Mouse (Mus musculus): ENCODE results near the gene Adamts9.

The Adamts9 gene

GRCm38 (mm10) chr6:92928261-92928660, 15.0 kb downstream of the Adamts9 start:
- whole genome bisulfite sequencing = 95% methylated on average over 5 of the region's 5 CpGs

- 58% methylated on average over 8 of the region's 8 CpGs for WGBS
Observed at GRCm38 (mm10) chr6:92924536-92924935, 18.8 kb downstream of the Adamts9 start.

- WGBS = 35% methylated on average over 4 of the region's 4 CpGs
Observed at GRCm38 (mm10) chr6:92921843-92922242, 21.4 kb downstream of the Adamts9 start.

- 75% methylated on average over 10 of the region's 10 CpGs for WGBS
Observed at GRCm38 (mm10) chr6:92920938-92921689, 22.2 kb downstream of the Adamts9 start.

- 88% methylated on average over 3 of the region's 3 CpGs for WGBS
Observed at GRCm38 (mm10) chr6:92910611-92911010, 32.7 kb downstream of the Adamts9 start.

GRCm38 (mm10) chr6:92909361-92909760, 33.9 kb downstream of the Adamts9 start:
- WGBS = 55% methylated on average over 8 of the region's 8 CpGs

GRCm38 (mm10) chr6:92905922-92906321, 37.4 kb downstream of the Adamts9 start:
- 60% methylated on average over 5 of the region's 5 CpGs for whole genome bisulfite sequencing

- WGBS = 56% methylated on average over 2 of the region's 2 CpGs
Observed at GRCm38 (mm10) chr6:92904491-92904890, 38.8 kb downstream of the Adamts9 start.

GRCm38 (mm10) chr6:92904037-92904436, 39.3 kb downstream of the Adamts9 start:
- WGBS = 63% methylated on average over 1 of the region's 1 CpGs

- 93% methylated on average over 1 of the region's 1 CpGs for WGBS
Observed at GRCm38 (mm10) chr6:92891535-92891934, 51.8 kb downstream of the Adamts9 start.

- WGBS = 63% methylated on average over 9 of the region's 9 CpGs
Observed at GRCm38 (mm10) chr6:92883131-92883900, 60.0 kb downstream of the Adamts9 start.

GRCm38 (mm10) chr6:92882446-92882845, 60.8 kb downstream of the Adamts9 start:
- WGBS = 92% methylated on average over 5 of the region's 5 CpGs

GRCm38 (mm10) chr6:92879700-92880265, 63.5 kb downstream of the Adamts9 start:
- 91% methylated on average over 14 of the region's 14 CpGs for WGBS

- WGBS = 93% methylated on average over 5 of the region's 5 CpGs
Observed at GRCm38 (mm10) chr6:92878771-92879170, 64.5 kb downstream of the Adamts9 start.

- 86% methylated on average over 4 of the region's 4 CpGs for WGBS
Observed at GRCm38 (mm10) chr6:92877236-92877635, 66.1 kb downstream of the Adamts9 start.

- WGBS = 78% methylated on average over 5 of the region's 5 CpGs
Observed at GRCm38 (mm10) chr6:92876121-92876520, 67.2 kb downstream of the Adamts9 start.

- 86% methylated on average over 2 of the region's 2 CpGs for WGBS
Observed at GRCm38 (mm10) chr6:92875340-92875739, 68.0 kb downstream of the Adamts9 start.

GRCm38 (mm10) chr6:92874854-92875253, 68.4 kb downstream of the Adamts9 start:
- 56% methylated on average over 5 of the region's 5 CpGs for WGBS

- WGBS = 83% methylated on average over 10 of the region's 10 CpGs
Observed at GRCm38 (mm10) chr6:92872766-92873165, 70.5 kb downstream of the Adamts9 start.

GRCm38 (mm10) chr6:92871813-92872212, 71.5 kb downstream of the Adamts9 start:
- 70% methylated on average over 4 of the region's 4 CpGs for WGBS

- 84% methylated on average over 16 of the region's 16 CpGs for WGBS
Observed at GRCm38 (mm10) chr6:92869582-92870219, 73.6 kb downstream of the Adamts9 start.

GRCm38 (mm10) chr6:92869089-92869581, 74.2 kb downstream of the Adamts9 start, which contains the start of gene Gm15737:
Gene Gm15737, plus strand, starts transcription at chr6:92869357.
- 39% methylated on average over 4 of the region's 4 CpGs for WGBS
